Mouse (Mus musculus): Measurements from ENCODE around the gene Sh3bgrl.

Gene Sh3bgrl

DNA sequence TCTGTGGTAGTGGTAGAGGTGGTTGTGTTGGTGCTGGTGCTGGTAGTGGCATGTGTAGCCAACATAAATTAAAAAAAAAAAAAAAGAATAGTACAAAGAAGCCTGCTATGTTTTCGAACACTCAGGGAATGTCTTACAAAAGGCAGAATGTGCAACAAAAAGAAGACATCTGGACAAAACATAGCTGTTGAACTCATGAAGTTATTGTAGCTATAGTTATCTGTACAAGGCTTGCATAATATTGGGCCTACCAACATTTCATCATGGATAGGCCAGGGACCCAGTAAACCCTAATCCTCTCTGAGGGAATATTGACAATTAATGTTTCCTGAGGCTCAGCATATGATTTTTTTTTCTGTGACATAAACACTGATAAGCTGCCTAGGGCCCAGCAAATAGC, 37.3 kb downstream of the Sh3bgrl start:
- DNase-seq, result no peak

DNA sequence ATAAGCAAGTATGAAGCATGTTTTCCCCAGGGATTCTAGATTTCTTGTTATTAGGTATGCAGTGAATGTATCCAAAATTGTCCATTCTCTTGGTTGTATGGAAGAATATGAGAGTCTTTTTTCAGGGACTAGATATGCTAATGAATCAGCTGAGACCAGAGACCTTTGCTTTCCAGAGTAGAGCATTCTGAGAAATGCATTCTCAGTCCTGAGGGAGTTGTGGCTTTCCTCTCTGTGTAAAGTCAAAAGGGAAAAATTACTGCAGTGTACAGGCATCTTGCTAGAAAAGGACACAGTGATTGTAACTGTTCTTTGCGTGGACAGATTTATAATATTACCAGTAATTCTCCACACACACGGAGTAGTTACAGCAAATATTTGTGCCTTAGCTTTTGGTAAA, 38.3 kb downstream of the Sh3bgrl start:
- no peak for DNase-seq

DNA sequence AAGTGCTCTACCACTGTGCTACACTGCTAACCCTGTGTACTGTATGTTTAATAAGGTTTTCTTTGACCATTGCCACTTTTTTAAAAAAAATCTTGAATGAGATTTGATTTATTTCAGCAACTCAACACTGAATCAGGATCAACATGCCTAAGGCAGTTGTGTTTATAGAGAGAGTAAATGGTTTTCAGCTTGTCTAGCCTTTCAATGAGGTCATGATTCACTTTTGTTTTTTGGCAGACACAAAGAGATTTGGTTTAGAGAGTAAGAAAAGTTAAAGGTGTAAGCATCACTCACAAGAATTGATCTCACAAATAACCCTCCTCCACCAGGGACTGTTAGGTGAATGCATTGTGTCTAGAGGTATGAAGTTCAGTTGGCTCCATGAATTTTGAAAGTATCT, 41.1 kb downstream of the Sh3bgrl start:
- no peak for DNase-seq

DNA sequence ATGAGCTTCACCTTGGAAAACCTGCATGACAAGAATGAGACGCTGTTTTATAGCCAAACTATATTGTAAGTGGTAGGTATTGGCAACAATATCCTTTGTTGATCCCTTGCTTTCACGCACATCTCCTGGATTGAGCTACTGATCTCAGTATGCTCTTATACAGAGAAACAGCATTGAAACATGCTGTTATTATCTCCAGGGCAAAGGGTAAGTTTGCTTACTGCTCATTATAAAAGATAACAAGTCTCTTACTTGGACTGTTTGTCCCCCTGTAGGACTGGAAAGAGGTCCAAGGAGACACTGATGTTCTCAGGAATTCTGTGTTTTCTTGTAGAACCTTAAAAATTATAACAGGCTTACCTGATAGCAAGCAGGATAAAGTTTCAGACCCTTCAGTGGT, 41.7 kb downstream of the Sh3bgrl start:
- DNase-seq, result no peak

DNA sequence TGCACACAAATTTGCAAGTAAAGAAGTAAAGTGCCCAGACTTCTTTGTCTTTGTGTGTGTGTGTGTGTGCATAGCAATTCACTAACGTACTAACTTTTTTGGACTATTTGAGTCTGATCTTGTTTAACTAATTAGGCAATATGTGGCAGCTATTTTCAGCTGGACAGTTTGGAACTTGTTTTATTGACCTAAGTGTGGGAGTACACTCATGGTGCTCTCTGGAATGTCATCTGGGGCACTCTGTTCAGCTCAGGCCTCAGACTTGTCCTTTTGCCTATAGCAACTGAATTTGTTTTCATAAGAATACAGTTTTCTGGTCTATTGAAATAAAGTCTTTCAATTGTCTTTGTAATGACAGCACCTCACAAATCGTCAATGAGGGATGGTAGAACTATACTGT, 42.1 kb downstream of the Sh3bgrl start:
- DNase-seq, result no peak

DNA sequence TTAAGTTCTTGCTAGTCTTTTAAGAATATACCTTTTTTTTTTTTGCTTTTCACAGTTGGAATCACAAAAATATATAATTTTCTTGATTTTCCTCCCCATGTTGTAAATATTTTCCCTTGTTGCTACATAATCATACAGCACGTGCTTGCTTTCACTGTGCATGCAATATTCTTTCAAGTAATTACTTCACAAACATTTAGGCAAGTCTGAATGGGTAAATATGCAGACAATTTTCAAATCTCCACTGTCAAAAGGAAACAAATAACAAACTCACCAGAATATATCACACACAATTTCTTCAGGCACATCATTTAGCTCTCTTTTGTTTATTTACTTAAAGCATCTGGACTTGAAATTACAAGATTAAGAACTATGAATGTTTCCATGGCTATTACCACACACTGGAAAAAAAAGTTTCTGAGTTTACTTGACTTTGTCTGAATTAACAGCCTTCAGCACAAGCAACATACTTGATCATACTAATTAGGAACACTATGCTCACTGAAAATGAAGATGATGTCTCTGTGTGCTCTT, 46.2 kb downstream of the Sh3bgrl start:
- DNase-seq, result no peak

DNA sequence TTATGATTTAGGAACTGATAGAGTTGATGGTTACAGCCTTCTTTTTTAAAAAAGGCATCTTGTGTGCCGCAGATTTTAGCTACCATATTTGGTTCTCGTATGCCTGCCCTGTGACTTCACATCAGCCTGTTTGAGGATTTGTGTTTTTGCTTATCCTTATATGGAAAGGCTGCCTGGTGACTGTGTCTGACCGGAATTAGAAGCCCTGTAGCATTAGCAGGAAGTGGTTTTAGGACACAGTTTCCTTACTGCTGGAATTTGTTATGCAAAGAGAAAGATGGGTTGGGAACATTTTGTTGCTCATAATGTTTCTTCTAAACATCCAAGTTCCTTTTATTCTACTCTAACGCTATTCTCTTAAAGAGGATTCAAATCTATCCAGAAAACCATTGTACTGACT, 47.1 kb downstream of the Sh3bgrl start:
- DNase-seq, result peak; percentile 12 to 20

DNA sequence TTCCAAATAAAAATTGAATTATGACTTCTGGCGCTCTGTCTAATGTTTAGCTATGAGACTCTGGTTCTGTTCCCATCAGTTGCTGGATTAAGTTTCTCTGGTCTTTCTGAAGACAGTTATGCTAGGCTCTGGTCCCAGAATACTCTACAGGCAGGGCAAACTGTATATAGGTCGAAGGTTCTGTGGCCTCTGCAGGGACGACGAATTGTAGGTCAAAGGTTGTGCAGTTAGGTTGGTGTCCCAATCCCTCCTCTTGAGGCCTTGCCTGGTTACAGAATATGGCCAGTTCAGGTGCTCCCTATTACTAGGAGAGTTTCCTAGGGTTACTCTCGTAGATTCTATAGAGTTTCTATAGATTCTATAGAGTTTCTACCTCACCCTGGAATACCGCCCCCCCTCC, 50.6 kb downstream of the Sh3bgrl start:
- no peak for DNase-seq

DNA sequence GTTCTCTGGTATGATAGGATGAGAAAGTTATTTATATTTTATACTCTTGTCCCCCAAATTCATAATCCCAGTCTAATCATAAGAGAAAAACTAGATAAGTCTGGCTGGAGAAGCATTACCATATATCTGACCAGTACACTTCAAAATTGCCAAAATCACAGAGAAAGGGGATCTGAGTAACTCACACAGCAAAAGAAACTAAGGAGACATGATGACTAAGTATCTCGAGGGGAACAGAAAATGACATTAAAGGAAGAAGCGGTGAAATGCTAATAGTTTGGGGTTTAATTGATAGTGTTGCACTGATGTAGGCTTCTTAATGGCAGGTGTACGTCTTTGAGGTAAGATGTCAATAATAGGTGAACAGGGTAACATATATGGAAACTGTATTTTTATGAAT, 51.9 kb downstream of the Sh3bgrl start:
- no peak for DNase-seq

DNA sequence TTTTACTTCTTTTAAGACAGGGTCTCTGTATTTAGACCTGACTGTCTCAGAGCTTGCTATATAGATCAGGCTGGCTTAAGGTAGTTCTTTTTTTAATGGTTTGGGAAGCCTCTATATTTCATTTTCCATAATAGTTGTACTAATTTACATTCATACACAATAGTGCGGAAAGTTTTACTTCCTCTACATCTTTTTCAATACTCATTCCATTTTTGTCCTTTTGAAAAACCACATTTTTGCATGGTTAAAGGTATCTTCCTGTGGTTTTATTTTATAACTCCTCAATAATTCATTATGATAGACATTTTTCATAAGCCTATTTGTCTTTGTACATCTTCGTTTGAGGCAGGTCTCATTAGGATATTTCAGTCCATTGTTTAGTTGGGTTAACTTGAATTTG, 56.1 kb downstream of the Sh3bgrl start:
- DNase-seq, result no peak

DNA sequence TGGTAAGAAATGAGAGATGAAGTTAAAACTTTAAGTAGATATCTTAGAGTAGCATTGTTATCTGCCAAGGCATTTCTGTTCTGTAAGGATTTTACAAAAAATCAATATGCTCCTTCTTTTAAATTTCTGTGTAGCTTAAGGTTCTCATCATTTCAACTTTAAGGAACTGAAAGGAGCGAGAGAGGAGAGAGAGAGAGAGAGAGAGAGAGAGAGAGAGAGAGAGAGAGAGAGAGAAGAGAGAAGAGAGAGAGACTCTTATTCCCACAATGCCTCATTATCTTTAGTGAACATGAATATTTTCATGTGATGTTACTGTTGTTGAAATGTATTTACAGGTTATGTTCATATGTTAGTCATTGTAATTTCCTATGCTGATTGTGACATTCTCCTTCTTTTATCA, 65.2 kb downstream of the Sh3bgrl start:
- no peak for DNase-seq

DNA sequence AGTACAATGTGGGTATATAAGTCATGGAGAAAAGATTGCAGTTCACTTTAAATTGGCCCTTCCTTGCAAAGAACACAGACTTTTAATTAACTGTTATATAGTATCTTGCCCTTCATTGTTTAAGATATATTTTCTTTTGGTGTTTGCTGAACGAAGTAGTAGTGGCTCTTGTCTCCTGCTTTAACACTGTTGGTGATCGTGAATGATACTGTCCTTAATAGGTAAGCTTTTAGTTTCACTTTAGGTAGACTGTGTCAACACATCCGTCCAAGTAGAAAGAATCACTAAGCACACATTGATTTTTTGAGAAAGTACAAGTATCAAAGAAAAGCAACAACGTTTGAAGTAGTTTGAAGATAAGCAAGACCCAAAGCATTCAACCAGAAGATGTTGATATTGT, 65.7 kb downstream of the Sh3bgrl start:
- DNase-seq, result no peak

DNA sequence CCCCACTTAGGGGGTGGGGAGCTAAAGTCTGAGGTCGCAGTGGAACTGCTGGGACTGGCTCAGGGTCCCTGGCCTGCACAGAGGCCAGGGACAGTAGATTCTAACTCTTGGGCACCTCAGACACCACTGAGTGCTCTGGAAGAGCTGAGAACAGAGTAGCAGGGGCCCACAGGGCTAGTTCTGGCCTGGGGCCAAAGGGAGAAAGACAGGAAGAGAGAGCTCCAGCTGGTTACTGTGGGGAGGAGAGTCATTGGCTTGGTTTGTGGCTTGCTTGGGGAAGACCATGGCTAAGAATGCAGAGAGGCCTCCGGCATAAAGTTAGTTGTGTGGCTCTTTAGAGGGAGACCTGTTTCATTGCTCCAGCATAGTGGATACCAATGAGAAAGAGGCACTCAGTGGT, 79.9 kb downstream of the Sh3bgrl start:
- peak; percentile 21 to 26 for DNase-seq

DNA sequence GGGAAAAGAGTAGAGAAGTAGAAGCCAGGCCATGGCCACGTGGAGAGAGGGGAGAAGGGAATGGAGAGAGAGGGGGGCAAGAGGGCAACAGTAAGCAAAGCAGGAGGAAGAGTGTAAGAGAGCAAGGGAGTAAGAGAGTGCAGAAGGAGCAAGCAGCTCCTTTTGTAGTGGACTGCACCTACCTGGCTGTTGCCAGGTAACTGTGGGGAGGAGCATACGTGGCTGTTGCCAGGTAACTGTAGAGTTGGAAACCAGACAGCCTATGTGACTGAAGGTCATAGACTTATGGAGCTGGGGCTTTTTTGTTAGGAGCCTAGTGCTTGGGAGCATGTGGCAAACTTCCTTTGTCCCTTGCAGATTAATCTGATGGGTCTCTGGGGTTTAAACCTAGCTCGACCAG, 80.3 kb downstream of the Sh3bgrl start:
- DNase-seq, result no peak

DNA sequence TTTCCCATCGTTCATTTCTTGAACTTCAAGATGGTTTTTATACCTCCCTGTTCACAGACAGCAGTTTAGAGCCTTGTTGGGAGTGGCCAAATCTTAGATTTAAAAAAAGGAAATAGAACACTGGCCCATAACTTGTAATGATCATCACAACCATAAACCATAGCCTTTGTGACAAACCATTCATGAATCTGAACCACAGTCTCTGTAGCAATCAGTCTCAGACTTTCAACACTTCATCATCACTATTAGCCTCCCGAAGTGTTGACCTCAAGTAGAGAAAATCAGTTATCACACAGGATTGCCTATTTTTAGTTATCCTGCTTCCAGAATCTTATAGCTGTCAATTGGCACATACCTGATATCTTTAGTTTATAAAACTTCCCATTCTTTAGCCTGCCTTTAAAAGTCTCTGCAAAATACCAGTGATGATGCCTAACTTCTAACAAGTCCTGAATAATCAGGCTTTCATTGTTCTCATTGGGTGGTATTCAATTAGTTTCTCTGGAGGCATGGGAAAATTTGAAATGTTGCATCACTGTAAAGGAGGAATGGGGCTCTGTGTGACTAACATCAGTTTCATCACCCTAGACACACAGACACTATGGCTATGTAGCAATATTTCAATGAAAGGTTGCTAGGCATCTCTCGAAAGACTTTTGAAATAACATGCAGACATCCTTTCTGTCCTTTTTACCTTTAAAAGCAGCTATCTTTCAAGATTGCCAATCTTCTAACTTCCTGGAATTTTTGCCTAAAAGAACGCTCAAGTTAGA, 89.7 kb downstream of the Sh3bgrl start:
- no peak for DNase-seq

DNA sequence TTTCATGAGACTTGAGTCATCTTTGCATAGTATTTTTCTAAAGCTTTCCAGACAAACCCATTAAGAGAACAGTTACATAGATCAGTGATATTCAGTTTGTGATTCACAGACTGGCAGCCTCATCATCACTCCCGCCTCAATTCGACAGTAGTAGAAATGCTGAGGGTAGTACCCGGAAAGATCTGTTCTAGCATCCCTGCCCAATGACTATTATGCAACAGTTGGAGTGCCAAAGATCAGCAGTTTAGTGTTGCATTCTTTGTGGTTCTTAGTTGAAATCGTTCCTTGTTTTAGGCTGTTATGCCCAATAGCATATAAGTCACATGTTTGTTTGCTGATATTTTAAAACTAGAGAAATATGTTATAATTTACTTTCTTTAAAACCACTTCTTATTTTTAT, 94.4 kb downstream of the Sh3bgrl start:
- no peak for DNase-seq

DNA sequence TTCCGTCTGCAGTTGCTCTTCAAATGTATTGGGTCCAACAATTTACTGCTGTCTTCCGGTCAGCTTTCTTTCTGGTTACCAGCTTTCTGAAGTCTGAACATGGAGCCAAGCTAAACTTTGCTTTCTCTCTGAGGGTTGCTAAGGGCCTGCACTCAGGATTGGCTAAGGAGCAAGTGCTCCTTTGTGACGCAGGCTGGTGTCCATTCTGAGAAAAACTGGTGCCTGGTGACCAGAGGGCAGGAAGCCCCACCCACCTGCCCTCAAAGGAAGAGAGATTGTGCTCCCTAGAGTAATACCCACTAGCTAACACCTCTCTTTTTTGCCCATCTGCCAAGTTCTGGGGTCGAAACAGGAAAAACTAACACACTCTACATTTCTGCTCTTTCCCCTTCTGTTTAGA, 95.8 kb downstream of the Sh3bgrl start:
- peak; percentile 35 to 63 for DNase-seq

DNA sequence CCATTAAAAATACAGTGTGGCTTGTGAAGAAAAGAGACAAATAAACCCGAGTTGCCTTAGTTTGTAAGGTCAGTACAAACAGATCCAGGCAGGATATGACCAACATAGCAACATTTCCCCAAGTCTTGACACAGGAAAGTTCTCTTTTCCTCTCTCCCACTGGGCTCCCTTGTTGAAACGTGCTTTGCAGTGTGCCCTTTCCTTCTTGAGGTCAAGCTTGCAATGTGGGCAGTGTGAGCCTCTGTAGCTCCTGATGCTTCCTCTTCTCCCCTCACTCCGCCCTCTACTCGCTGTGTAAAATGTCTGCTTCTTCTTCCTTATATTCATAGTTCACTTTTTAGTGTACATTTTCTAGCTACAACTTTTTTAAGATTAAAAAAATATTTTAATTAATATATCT, 96.3 kb downstream of the Sh3bgrl start:
- DNase-seq, result peak; percentile 25 to 28

DNA sequence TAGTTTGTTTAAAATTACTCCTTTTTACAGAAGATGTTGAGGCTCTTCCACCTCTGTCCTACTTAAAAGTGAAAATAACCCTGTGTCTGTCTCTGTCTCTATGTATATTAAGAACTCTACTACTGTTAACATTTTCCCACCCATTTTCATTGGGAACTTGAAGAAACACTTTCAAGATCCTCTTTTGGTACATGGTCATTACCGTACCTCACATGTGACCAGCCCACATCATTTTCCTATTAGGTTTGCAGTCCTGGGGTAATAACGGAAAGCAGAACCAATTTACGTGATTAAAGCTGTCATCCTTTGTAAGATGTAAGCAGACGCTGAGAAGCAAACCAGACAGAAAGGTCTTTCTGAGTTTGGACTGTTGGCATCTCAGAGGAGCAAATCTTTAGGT, 101.3 kb downstream of the Sh3bgrl start, which contains the start of gene Gm6377:
Gene Gm6377, plus strand, starts transcription at position 289 of the 400 bp plus-strand sequence.
- no peak for DNase-seq

DNA sequence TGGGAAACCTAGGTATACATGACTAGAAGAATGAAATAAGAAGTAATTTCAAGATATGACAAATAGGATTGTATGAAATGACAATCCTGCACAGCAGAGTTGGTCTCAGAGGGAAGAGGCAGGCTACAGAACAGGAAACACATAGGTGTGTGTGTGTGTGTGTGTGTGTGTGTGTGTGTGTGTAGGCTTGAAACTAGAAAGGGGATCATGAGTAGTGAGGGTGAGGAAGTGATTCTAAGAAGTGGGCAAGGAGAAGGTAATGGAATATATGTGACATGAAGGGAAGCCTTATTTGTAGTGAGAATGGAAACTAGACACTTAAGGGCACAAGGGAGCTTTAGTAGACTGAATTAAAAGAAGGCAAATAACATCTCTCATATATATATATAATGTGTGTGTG, 112.7 kb downstream of the Sh3bgrl start:
- DNase-seq, result no peak

DNA sequence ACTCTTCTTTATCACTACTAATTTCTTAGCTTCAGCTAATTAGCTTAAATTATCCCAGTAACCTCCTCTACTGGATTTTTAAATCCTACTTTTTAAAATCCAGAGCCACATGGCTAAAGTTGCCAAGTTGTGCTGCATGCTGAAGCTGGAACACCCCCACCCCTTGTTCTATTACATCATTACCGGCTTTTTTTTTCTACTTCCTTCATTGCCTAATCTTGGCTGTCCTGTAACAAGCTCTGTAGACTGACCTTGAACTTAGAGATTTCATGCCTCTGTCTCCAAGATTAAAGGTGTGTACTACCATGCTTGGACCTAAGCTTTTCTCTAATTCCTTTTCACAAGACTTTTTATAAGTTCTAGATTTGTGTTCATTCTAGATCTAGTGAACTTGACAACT, 133.6 kb downstream of the Sh3bgrl start:
- DNase-seq, result no peak

DNA sequence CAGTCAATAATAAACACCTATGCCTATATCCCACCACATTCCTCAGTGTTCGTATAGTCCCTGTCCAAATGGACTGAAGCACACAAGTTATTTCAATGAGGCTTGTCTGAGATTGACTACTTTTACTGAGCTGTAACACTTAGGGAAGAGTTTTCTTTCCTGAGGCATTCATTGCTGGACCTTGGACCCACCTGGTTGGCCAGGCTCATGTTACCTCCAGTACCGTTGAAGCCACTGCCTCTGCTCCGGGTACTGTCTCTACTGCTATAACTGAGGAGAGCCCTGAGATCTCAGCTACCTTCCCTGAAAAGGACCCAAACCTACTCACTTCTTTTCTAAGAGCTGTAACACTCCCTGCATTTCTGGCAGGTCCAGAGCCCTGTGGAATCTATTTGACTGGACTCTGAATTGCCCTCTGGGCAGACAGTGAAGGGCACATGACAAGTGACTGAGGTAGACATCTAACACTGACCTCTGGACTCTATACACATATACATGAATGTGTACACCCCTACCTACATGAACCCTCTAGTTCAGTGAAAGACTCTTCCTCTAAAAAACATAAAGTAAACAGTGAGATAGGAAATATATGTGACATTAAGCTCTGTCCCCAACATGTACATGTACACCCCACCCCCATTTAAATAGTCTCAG, 140.3 kb downstream of the Sh3bgrl start:
- DNase-seq, result no peak

DNA sequence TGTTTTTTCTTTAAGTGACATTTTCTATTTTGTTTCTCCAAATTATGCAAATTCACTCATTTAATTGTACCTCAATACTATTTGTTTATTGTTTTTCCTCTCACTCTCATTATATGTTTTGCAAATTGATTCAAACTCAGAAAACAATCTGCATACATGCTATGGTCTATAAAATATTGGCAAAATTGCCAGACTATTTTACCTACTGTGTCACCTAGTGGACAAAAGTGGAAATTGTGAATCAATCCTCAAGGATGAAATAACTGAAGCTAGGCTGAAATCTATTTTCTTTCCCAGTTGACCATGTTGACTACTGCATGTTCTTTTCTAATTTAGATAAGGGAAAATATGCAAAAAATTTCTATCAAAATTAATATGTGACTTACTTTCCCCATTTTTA, 143.0 kb downstream of the Sh3bgrl start:
- DNase-seq, result no peak
